Mouse (Mus musculus): Measurements from ENCODE around the gene Samt1. TPM values are rescaled to one million over a fixed set of nuclear protein-coding genes. Genes with fewer than 3 reads are reported as not detected.
"Not testable (repeated sequence)": the region's sequence is repeated elsewhere in the genome, so short reads cannot be mapped to it uniquely, and the experiment has no call there.

Samt1 gene
- polyA plus RNA-seq (2016; fragmentation: Nextera tagmentation; extraction: Ambion mirVana) = not detected in 2 replicates

DNA sequence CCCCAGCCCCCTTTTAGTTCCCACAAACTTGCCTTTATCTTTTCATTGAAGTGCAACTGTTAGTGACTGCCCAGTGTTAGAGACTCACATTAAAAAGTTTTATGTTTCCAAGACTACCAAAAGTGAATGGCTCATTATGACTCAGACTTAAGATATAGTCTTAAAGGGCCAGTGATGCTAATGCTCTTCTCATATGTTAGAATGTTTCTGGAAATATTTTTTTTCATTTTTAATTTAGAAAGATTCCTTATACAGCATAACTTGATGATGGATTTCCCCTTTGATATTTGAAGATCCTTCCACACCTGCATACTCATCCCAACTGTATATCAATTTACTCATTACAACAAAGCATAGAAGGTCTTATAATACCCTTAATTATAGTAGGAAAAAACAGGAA is at the start of gene Samt1:
Gene Samt1, minus strand, starts transcription at position 101 of the 400 bp plus-strand sequence.
- not testable (repeated sequence) for H3K36me3 ChIP-seq (replicated peaks); H3K27me3 ChIP-seq (ENCODE audit: poor library complexity, severe bottlenecking); DNase-seq (ENCODE audit: extremely low spot score, low spot score); H3K9me3 ChIP-seq; H3K27ac ChIP-seq; H3K4me1 ChIP-seq; H3K4me3 ChIP-seq

DNA sequence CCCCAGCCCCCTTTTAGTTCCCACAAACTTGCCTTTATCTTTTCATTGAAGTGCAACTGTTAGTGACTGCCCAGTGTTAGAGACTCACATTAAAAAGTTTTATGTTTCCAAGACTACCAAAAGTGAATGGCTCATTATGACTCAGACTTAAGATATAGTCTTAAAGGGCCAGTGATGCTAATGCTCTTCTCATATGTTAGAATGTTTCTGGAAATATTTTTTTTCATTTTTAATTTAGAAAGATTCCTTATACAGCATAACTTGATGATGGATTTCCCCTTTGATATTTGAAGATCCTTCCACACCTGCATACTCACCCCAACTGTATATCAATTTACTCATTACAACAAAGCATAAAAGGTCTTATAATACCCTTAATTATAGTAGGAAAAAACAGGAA is 42.5 kb upstream of the Samt1 start, which contains the start of gene Gm10057:
Gene Gm10057, minus strand, starts transcription at position 101 of the 400 bp plus-strand sequence.
- not testable (repeated sequence) for H3K9me3 ChIP-seq; DNase-seq (ENCODE audit: extremely low spot score, low spot score); H3K36me3 ChIP-seq (replicated peaks)

GRCm38 (mm10) chrX:154033727-154034126 is 21.3 kb upstream of the Samt1 start, which contains the start of gene 4921511M17Rik:
Gene 4921511M17Rik, minus strand, starts transcription at chrX:154033827.
- H3K4me3 ChIP-seq; H3K9me3 ChIP-seq; H3K36me3 ChIP-seq (replicated peaks); H3K27ac ChIP-seq; DNase-seq (ENCODE audit: extremely low spot score, low spot score); H3K27me3 ChIP-seq (ENCODE audit: poor library complexity, severe bottlenecking); H3K4me1 ChIP-seq: not testable (repeated sequence)

More for the DNA sequence above, 42.5 kb upstream of the Samt1 start, which contains the start of gene Gm10057:
- H3K27me3 ChIP-seq (ENCODE audit: poor library complexity, severe bottlenecking); H3K27ac ChIP-seq; H3K4me3 ChIP-seq; H3K4me1 ChIP-seq: not testable (repeated sequence)

- no CpG with 5 or more reads among the region's 2 CpGs for WGBS
- not testable (repeated sequence) for DNase-seq (ENCODE audit: extremely low spot score, low spot score); H3K4me3 ChIP-seq; H3K4me1 ChIP-seq; H3K36me3 ChIP-seq (replicated peaks); H3K27me3 ChIP-seq (ENCODE audit: poor library complexity, severe bottlenecking); H3K27ac ChIP-seq; H3K9me3 ChIP-seq
These were observed 35.5 kb downstream of the Samt1 start for GRCm38 (mm10) chrX:153976914-153977313.

DNA sequence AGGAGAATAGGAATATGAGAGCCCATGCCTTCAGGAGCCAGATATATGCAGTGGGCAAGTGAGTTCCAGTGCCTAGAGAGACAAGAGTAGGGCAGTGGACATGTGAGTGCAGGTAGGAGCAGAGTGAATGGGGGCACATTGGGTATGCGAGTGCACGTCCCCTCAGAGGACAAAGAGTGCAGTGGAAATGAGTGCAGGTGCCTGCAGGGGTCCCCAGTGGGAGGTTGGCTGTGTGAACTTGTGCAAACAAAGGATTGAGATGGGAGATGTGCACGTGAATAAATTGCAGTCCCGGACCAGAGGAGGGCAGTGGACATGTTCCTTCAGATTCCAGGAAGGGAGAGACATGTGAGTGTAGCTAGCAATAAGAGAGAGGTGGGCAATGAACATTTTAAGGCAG is 36.0 kb downstream of the Samt1 start:
- not testable (repeated sequence) for H3K36me3 ChIP-seq (replicated peaks); H3K27me3 ChIP-seq (ENCODE audit: poor library complexity, severe bottlenecking); H3K9me3 ChIP-seq; H3K4me1 ChIP-seq; H3K4me3 ChIP-seq; DNase-seq (ENCODE audit: extremely low spot score, low spot score); H3K27ac ChIP-seq
- WGBS = 14% methylated on average over 4 of the region's 4 CpGs

DNA sequence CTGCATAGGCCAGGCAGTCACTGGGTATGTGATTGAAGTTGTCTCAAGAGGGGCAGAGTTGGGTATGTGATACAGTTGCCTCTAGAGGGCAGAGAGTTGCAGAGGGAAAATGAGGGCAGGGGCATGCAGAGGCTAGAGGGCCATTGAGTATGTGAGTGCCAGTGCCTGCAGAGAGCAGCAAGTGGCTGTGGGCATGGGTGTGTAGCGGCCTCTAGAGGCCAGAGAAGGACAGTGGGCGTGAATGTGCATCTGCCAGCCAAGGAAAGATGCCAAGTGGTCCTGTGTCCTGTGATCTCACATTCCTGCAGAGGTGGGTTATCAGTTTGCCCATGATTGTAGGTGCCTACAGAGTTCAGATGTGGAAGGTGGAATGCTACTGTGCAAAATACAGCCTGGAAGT is 38.0 kb downstream of the Samt1 start:
- 38% methylated on average over 2 of the region's 2 CpGs for WGBS
- no peaks in the 10 kb centered on the region for H3K36me3 ChIP-seq (replicated peaks)
- H3K4me1 ChIP-seq = no peaks in the 10 kb centered on the region
- no peaks in the 10 kb centered on the region for H3K27me3 ChIP-seq (ENCODE audit: poor library complexity, severe bottlenecking)
- H3K4me3 ChIP-seq = no peak overlapping the region
- no peak overlapping the region for H3K27ac ChIP-seq
- no peaks in the 10 kb centered on the region for H3K9me3 ChIP-seq
- peak; percentile 15 for DNase-seq (ENCODE audit: extremely low spot score, low spot score)

DNA sequence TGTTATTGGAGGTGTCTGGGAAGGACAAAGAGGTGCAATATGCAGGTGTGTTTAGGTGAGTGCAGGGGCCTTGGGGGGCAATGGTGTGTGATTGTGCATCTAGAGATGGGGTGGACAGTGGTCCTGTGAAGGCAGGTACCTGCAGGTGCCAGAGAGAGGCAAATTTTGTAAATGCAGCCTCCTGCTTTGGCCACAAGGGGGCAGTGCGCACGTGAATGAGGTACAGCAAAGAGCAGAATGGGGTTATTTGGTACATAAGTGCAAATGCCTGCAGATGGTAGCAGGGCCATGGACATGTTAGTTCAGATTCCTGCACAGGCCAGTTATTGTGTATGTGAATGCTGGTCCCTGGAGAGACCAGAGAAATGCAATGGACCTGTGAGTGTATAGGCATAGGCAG is 59.6 kb downstream of the Samt1 start:
- H3K27ac ChIP-seq; H3K4me3 ChIP-seq; H3K27me3 ChIP-seq (ENCODE audit: poor library complexity, severe bottlenecking); H3K4me1 ChIP-seq; H3K9me3 ChIP-seq; H3K36me3 ChIP-seq (replicated peaks); DNase-seq (ENCODE audit: extremely low spot score, low spot score): not testable (repeated sequence)
- WGBS = no CpG with 5 or more reads among the region's 2 CpGs

Other genes with a start within 250 kb of the Samt1 start
- gene Spin2c, start 180.4 kb downstream of the Samt1 start, polyA plus RNA-seq (2016; fragmentation: Nextera tagmentation; extraction: Ambion mirVana) = 26.7 and 27.1 TPM in 2 replicates
- not detected in 2 replicates for gene 4921511M17Rik, start 21.2 kb upstream of the Samt1 start, polyA plus RNA-seq (2016; fragmentation: Nextera tagmentation; extraction: Ambion mirVana)
- not detected in 2 replicates for gene Gm10057, start 42.4 kb upstream of the Samt1 start, polyA plus RNA-seq (2016; fragmentation: Nextera tagmentation; extraction: Ambion mirVana)
- gene Gm15140, start 108.0 kb upstream of the Samt1 start, polyA plus RNA-seq (2016; fragmentation: Nextera tagmentation; extraction: Ambion mirVana) = not detected in 2 replicates

All from forebrain, embryonic 10.5 days (tissue).